Mouse (Mus musculus) heart, adult 9 months (tissue): Measurements from ENCODE around the gene Kcnj3.
"Not testable (repeated sequence)": the region's sequence is repeated elsewhere in the genome, so short reads cannot be mapped to it uniquely, and the experiment has no call there.

ENCODE experiments used
- DNase-seq, 2 experiments: peaks; one replicate each; pipeline ENCODE4 v3.0.0; 2022; ENCODE audit warnings: low spot score in 2 of 2

Kcnj3 gene

DNA sequence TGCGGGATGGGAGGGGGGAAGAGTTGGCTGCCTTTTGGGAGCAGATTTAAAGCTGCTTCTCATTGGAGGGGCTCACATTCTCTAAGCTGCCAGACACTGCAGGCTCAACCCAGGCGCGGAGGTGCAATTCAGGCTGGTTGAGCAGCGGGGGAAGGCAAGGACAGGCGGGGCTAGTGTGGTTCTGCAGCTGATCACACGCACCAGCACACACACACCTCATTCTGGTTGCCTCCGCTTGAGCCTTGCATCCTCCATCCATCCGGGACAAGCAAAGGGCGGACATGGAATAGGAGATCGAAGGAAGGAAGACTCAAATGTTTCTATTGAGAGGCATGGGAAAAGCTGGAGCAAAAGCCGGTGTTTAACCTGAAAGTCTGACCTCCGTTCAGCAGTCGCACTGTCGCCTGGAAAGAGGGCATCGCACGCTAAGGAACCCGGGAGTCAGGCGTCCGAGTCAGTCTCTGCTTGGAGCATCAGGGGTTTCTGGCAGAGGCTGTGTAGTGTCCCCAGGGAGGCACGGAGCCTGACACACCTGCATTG lies at the start of gene Kcnj3:
TSS of gene Kcnj3 (plus strand) at position 250 of the 540 bp plus-strand sequence.
- DNase-seq = peak in 1 of 2 experiments; percentile 33

GRCm38 (mm10) chr2:55390330-55390989 lies 45.3 kb upstream of the Kcnj3 start:
- DNase-seq = no peak

- no peak for DNase-seq
These were observed 30.5 kb upstream of the Kcnj3 start for GRCm38 (mm10) chr2:55405307-55405706.

GRCm38 (mm10) chr2:55427633-55428032 lies 8.1 kb upstream of the Kcnj3 start:
- DNase-seq = no peak

DNA sequence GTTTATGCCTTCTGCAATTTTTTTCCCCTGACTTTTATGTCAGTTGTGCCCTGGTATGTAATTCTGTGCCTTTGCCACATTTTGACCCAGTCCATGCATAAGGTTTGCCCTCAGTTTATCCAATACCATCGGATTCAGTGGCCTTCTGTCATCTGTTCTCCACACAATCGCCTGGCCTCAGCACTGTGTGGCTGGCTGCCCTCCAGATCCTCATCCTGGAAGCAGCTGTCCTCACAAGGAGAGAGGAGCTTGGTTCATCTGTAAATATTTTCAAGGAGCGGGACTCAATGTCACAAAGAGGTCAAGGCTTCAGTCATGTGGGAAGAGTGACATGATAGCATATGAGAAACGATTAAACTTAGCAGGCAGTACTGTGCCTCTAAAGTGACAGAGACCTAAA lies 3.7 kb upstream of the Kcnj3 start:
- DNase-seq = peak in 1 of 2 experiments; percentile 56

GRCm38 (mm10) chr2:55436261-55437006 lies 664 bp downstream of the Kcnj3 start:
- DNase-seq = peak; percentile 20 to 26

DNA sequence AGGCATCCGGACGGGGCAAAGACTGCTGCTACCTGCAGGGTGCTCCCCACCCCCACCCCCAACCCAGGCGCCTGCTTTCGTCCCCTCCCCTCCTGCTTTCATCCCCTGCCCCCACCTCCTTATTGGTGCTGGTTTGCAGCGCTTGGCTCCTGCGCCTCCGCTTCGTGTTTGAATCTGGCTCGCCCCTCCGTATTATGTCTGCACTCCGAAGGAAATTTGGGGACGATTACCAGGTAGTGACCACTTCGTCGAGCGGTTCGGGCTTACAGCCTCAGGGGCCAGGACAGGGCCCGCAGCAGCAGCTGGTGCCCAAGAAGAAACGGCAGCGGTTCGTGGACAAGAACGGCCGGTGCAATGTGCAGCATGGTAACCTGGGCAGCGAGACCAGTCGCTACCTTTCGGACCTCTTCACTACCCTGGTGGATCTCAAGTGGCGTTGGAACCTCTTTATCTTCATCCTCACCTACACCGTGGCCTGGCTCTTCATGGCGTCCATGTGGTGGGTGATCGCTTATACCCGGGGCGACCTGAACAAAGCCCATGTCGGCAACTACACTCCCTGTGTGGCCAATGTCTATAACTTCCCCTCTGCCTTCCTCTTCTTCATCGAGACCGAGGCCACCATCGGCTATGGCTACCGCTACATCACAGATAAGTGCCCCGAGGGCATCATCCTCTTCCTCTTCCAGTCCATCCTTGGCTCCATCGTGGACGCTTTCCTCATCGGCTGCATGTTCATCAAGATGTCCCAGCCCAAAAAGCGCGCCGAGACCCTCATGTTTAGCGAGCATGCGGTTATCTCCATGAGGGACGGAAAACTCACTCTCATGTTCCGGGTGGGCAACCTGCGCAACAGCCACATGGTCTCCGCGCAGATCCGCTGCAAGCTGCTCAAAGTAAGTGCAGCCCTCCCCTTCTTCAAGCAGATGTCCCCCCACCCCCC lies 1.5 kb downstream of the Kcnj3 start:
- no peak for DNase-seq

DNA sequence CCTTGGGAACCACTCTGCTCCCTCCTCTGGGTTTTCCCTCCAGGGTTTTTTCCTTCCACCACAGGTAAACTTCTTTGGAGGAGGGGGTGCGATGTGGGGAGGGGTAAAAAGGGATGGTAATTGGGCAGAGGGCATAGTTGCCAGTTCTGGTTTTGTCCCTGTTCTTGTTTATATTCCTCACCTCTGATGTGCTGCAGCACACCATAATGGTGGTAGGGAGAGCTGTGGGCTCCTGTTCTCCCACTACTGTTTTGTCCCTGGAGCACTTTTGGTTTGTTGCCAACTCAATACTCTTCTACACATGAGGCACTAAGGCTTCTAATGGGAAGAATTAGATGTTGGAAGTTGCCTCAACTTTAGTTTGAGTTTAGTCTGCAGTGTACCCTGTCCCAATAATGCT lies 2.2 kb downstream of the Kcnj3 start:
- DNase-seq = no peak

DNA sequence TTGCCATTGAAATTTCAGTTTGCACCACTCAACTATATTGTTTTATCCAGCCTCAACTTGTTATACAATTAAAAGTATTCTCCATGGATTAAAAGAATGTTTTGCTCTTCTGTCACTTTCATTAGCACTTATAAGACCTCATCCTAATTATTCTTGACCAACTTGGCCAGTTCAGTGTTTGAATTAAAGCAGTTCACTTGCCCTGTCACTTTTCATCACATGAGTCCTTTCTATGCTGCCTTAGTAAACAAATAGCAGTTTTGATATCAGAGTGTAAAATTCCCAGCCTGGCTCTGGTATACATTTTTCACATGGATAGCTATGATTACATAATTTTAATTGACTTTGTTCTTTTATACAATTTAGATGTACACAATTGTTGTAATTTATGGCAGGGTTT lies 3.4 kb downstream of the Kcnj3 start:
- DNase-seq = no peak

DNA sequence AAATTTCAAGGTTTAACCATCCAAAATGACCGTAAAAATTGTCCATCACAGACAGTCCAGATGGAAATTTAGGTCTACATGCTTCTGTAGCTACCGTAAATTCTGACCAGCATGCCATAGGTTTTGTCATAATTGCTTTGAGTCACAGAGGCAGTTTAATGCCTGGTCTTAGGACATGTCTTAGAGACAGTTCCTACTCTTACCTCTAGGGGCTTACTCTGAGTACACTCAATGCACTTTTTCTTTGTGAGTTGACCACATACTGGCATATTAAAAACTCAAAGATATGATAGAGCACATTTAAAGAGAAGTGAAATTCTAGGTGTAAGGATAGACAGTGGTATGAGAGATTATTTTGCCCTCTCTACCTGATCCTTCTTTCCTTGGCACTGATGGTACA lies 6.2 kb downstream of the Kcnj3 start:
- DNase-seq = no peak

DNA sequence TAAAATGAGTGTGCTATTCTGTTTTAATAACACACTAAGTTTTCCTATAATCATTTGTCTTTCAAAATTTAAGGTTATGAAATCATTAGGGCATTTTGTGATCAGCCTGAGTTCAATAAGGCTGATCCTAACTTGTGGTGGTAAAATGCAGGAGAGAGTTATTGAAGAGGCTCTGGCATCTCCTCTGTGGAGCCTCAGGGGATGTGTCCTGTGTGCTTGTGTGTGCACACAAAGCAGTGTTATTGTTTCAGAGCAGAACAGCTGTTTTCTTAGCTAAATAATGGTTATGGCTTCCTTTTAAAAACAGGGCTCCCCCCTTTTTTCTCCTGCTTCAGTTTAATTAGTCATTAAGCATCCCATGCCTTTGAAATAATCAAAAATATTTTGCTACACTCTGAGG lies 11.5 kb downstream of the Kcnj3 start:
- no peak for DNase-seq

DNA sequence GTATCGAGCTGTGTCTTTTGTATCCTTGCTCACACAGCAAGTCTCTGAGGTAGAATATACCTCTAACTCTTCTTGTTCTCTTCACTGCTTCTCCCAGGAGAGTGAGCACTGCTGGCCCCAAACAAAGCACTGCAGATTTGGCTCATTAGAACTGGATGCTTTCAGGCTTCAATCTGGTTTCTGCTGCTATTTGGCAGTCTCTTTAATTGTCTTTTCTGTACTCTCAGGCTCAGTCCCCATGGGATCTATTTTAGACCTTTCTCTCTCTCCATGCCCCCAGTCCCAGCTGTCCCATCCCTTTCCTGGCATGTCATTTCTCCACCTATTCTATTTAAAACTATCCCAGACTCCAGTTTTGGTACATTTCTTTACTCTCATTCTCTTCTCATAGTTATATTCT lies 15.0 kb downstream of the Kcnj3 start:
- no peak for DNase-seq

- DNase-seq = no peak
These were observed 23.4 kb downstream of the Kcnj3 start for GRCm38 (mm10) chr2:55459195-55459594.

DNA sequence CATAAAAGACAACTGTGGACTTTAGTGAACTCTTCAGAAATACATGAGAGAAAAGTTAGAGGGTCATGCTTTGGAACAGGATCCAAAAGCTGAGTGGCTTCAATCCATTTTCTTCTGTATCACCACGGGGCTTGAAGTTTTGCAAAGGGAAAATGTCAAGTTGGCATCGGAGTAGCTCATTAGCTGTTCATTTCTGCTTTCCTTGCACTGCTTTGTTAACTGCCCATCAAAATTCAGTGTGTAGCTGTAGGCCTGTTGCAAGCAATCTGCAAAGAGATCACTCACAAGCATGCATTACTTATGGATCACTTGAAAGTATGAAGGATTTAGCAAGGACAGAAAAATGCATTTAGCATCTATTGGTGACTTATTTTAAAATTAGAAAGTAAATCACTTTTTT lies 33.4 kb downstream of the Kcnj3 start:
- DNase-seq = no peak

GRCm38 (mm10) chr2:55470006-55470405 lies 34.2 kb downstream of the Kcnj3 start:
- DNase-seq = no peak

DNA sequence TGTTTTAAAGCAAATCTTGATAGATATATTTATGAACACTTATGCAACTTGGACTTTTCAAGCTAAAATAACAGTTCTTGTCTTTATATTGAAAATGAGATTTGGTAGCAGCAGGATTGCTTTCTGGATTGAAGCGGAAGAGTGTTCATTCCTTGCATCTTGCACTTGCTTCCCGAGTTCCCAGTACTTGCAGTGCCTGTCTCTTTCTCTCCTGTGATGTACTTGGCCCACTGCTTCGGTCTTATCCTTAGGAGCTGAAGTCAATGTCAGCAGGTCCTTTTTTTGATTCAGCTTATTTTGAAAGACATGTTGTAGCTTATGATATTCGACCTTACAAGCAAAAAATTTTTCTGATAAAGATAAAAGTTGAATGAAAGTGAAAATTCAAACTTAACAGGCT lies 43.7 kb downstream of the Kcnj3 start:
- DNase-seq = no peak

- DNase-seq = peak; percentile 3 to 44
These were observed 44.3 kb downstream of the Kcnj3 start for GRCm38 (mm10) chr2:55479933-55480601.

DNA sequence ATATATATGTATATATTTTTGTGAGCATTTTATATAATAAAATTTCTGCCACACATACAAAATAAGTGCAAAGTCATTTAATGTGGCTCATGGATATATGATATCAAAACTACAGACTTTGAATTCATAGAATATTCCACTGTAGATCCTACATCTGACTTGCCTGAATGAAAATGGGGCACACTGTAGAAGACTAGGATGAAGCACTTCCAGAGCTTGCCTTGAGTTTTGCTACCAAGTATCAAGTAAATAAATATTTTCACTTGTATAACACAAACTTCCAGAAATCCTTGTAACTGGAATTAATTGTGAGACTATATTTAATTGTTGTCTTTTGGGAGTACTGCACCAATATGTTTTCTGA lies 44.8 kb downstream of the Kcnj3 start:
- no peak for DNase-seq

DNA sequence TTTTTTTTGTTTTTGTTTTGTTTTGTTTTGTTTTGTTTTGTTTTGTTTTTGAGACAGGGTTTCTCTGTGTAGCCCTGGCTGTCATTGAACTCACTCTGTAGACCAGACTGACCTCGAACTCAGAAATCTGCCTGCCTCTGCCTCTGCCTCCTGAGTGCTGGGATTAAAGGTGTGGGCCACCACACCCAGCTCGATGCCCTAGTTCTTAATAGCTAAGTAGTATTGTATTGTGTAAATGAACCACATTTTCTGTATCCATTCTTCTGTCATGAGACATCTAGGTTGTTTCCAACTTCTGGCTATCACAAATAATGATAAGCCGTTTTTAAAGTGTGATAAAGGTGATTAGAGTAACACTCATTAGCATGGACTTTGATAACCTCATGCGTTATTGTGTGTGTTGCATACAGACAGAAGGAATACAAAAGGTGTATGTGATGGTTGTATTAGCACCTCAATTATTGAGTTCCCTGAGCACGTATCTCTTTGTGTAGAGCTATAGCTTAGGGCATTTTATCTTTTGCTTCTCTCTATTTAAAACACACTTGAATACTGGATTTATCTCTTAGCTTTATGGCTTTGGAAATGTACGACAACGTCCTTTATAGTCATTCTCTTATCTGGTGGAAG lies 49.8 kb downstream of the Kcnj3 start:
- DNase-seq = not testable (repeated sequence)

DNA sequence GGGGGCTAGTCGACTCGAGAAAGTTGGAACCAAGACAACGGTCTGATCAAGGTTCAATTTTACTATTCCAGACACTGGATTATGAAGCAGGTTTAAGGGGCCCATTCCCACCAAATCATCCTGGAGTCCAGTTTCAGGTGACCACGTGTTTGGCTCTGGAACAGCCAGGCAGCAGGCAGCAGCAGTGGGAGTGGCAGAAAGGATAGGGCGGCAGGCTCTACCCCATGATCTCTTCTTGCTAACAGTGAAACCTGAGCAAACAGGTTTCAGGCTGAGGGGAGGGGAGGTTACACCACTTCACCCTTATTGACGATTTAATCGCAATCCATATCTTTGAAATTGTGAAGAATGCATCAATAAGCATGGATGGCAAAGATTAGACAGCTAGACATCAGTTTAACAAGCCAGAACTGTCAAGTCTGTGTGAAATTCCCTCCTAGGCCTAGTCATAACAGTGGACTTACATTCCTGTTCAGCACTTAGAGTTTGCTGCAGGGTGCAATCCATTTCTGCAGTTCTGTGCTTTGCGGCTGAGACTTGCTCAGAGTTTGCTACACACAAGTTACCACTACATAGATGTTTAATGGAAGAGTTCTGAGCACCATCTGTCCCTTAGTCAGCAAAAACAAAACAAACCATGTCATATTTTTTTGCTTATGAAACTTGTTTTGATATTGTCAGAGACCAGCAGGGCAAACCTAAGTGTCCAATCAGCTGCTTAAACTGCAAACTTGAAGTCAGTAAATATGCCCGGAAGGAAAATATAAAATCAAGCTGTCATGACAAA lies 67.8 kb downstream of the Kcnj3 start:
- DNase-seq = no peak
